Mouse (Mus musculus) inflammation-experienced regulatory T-cells, adult 6 months (primary cell): Measurements from ENCODE around the gene Ttyh3. TPM values are rescaled to one million over a fixed set of nuclear protein-coding genes. Genes with fewer than 3 reads are reported as not detected.
A peak's percentile ranks its signal among the peaks of the same experiment; 100 is the strongest.

ENCODE experiments used
- ATAC-seq: one replicate; pipeline ENCODE4 v1.8.0; 2017
- polyA plus RNA-seq, 3 experiments: library from polyadenylated mRNA; unstranded; fragments of 100-300 nt; shearing (Covaris generic); gene quantifications; one replicate each; pipeline ENCODE4 v1.2.1; 2017

Gene Ttyh3
- polyA plus RNA-seq, 3 experiments from 2014 or later, result 2.8 to 4.2 (median 3.7) TPM

GRCm38 (mm10) chr5:140608634-140609015 is 40.2 kb downstream of the Ttyh3 start:
- ATAC-seq, result no peak

- ATAC-seq, result no peak
Measured at GRCm38 (mm10) chr5:140607836-140608633, 40.8 kb downstream of the Ttyh3 start.

- ATAC-seq, result peak; percentile 59
Measured at GRCm38 (mm10) chr5:140607001-140607835, 41.6 kb downstream of the Ttyh3 start, which contains the start of gene Lfng. TSS of gene Lfng (plus strand) at chr5:140607320.

DNA sequence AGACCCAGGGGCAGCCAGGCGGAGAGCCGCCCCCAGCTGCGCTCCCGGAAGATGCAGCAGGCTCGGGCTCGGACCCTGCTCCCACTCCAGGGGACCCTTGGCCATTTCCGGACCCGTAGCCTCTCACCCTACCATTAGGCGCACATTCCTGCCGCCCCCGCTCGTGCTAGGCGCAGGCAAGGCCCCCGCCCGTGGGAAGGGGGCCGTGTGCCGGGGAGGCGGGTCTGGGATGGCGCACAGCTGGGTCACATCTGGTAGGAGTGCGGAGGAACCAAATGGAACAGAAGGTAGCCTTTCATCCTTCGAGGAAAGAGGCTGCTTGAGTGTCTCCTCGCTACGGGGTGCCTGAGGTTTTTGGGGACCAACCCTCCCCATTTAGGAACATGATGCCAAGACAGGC is 42.4 kb downstream of the Ttyh3 start:
- ATAC-seq, result no peak

DNA sequence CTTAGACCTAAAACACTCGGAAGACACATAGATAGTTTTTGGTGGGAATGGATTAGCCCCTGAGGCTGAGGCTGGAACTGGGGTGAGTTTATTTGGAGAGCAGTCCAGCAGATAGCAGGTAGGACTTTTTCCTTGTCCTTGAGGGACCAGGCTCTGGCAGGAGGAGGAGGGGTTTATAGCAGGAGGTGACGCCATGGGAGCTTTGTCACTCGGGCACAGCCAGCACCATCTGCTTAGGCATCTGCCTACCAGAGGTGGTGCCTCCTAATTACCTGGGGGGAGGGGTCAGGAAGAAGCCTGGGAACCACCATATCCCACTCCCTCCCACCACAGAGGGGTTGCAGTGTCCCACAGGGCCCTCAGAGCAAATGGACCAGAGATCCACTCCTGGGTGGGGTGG is 43.6 kb downstream of the Ttyh3 start:
- ATAC-seq, result no peak

DNA sequence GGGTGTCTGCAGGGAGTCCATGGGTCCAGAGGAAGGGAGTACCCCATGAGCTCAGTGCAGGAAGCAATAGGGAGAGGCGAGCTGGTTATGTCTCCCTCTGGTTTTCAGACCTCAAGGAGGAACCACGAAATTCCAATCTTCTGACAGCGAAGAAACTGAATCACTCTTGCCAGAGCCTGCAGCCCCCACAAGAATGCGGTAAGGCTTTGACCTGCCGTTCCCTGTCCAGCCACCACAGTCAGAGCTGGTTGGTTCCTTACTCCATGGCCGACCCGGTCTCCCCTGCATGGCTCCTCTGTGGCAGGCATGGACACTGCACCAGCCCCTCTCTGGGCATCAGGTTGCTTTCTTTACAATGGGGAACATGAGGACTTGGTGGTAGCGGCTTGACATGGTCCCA is 44.4 kb downstream of the Ttyh3 start:
- ATAC-seq, result no peak

- no peak for ATAC-seq
Measured at GRCm38 (mm10) chr5:140602540-140602939, 46.3 kb downstream of the Ttyh3 start.

- ATAC-seq, result no peak
Measured at GRCm38 (mm10) chr5:140601712-140602111, 47.1 kb downstream of the Ttyh3 start.

- ATAC-seq, result no peak
Measured at GRCm38 (mm10) chr5:140599939-140600338, 48.9 kb downstream of the Ttyh3 start.

DNA sequence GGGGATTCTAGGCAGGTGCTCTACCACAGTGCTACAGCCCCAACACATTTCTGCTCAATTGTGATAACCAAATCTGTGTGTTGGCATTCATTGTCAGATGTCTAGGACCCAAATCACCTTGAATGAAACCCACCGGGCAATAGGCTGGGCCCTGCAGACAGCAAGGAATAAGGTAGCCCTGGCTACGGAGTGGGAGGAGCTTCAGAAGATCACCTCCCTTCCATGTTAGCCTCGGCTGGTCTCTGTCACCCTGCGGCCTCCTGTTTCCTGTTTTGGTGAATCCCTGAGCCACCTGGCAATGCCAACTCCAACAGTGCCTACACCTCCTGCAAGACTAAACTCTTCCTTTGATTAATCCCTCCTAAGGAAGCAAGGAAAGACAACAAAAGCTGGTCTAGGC is 51.0 kb downstream of the Ttyh3 start:
- no peak for ATAC-seq

DNA sequence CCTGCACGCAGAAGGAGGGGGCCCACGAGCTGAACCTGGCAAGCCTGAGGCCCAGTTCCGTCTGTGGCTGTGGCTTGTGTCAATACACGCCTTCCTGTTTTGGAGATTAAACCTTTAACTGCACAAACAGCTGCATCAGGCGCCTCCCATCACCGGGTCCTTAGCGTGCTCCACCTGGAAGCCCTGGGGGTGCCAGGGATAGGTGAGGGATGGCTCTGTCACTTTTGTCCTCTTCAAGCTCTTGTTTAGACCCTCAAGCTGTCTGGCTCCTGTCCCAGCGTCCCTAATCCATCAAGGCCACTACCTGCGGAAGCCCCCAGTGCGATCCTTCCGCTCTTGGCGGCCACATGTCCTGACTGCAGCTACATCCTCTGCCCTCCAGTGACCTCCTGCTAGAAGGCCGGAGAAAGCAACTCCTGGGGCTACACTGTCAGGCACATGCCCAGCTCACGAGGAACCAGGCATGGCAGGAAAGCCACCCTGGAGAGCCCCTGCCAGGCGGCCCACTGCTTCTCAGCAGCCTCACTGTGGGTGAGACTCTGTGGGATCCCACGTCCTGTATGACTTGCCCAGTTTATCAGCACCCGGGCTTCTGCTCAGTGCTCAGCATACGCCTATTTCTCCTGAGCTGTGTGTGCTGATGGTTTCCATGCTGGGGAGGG is 51.8 kb downstream of the Ttyh3 start:
- ATAC-seq, result peak; percentile 85

- peak; percentile 56 for ATAC-seq
Measured at GRCm38 (mm10) chr5:140596426-140596825, 52.4 kb downstream of the Ttyh3 start.

- ATAC-seq, result no peak
Measured at GRCm38 (mm10) chr5:140594846-140595245, 54.0 kb downstream of the Ttyh3 start.

GRCm38 (mm10) chr5:140589082-140589774 is 59.6 kb downstream of the Ttyh3 start:
- ATAC-seq, result no peak

- no peak for ATAC-seq
Measured at GRCm38 (mm10) chr5:140583732-140584368, 65.0 kb downstream of the Ttyh3 start.

- ATAC-seq, result no peak
Measured at GRCm38 (mm10) chr5:140582995-140583731, 65.7 kb downstream of the Ttyh3 start.

DNA sequence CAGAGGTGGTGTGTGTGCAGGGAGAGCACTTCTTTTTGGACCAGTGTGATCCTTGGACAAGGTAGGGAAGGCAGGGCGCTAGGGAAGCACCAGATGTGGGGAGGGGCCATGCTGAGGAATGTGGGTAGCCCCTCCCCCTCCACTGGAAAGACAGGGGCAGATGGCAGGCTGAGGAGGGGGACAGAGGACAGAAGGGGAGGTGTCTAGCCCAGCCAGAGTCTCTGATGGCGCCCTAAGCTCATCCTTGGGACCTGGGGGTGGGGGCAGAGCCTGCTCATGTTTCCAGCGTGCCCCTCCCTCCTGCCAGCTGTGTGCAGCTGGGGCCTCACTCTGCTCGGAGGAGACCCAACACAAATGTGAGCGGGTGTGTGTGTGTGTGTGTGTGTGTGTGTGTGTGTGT is 67.3 kb downstream of the Ttyh3 start:
- ATAC-seq, result no peak

GRCm38 (mm10) chr5:140579771-140580170 is 69.1 kb downstream of the Ttyh3 start:
- ATAC-seq, result no peak

DNA sequence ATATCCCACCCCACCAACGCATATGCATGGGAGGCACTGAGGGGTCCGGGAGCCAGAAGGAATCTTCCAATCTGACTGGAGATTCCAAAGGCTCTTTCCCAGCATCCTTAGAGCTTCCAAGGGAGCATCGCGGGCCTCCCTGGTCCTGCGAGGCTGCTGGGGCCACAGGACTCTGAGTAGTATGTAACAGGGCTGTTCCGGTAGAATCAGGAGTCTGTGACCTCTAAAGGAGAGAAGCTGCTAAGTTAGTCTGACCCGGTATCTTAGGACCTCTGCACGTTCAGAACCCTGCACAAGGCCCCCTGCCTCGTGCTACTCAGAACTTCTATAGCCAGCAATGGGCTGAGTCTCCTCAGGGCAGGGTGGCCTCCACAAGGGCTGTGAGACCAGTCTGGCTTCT is 69.6 kb downstream of the Ttyh3 start:
- no peak for ATAC-seq

DNA sequence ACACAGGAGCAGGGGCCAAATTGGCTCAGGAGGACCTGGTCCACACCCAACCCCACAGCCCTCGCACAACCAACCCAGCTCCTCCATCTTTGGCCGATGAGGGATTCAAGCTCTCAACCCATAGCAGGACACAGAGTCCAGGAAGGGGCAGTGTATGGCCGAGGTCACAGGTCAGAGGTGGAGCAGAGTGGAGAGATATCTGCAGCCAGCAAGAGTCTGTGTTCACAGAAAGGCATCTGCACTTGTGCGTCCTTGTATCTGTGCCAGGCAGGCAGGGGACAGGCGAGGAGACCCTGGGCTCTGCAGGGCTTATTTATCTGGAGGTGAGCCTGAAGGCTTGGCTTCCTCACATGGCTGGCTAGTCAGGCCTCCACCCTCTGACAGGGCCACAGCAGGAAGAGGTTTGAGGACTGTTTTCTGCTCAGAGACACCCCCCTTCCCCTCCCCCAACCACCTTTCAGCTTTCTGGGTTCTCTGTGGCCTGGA is 73.4 kb downstream of the Ttyh3 start:
- ATAC-seq, result peak; percentile 83

GRCm38 (mm10) chr5:140572611-140573010 is 76.2 kb downstream of the Ttyh3 start:
- no peak for ATAC-seq
